Mouse (Mus musculus): ENCODE measurements around the gene Dock9.

GRCm38 (mm10) chr14:121541262-121541661 lies 256.4 kb downstream of the Dock9 start:
- no peak for TF ChIP-seq CTCF (IDR thresholded peaks at IDR 0.05; ENCODE audit: insufficient read depth, low read depth, low read length)
- TF ChIP-seq POLR2A (IDR thresholded peaks at IDR 0.05; ENCODE audit: insufficient read depth, low read depth, low read length): no peak

All from olfactory bulb, adult 2 months (tissue).